Mouse (Mus musculus) bone marrow macrophage, adult 2 months (primary cell): ENCODE results near the gene Cdk19.

ENCODE experiments used
- CTCF ChIP-seq: IDR thresholded peaks from 2 replicates; pipeline ENCODE4 v1.5.1; 2012; ENCODE audit warnings: low read depth, mild to moderate bottlenecking, low read length, moderate library complexity
- POLR2A ChIP-seq: IDR thresholded peaks from 2 replicates; pipeline ENCODE4 v1.6.1; 2012; ENCODE audit warnings: mild to moderate bottlenecking, low read depth, low read length, borderline replicate concordance

DNA sequence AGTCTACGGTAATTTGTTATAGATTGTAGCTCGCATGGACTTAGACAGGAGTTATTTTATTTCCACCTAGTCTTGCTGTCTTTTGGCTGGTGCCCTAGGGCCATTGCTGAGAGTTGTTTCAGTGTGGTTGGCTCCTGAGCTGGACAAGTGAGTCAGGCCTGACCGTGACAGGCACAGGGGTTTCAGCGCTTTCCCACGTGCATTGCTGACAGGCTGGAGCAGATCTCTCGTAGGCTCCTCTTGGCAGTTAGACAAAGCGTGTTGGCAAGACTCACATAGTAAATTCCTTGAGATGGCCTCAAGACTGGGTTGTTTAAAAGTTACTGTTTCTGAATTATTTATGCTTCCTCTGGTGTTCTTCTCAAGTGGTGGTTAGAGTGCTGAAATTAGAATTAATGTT is 77.6 kb downstream of the Cdk19 start:
- TF ChIP-seq CTCF (no peak), POLR2A (no peak)
